Mouse (Mus musculus) intestine, embryonic 16.5 days (tissue): ENCODE measurements around the gene Acvr1b. TPM values are rescaled to one million over a fixed set of nuclear protein-coding genes. Genes with fewer than 3 reads are reported as not detected.

Experiments
- ATAC-seq: fragments of 200-750 bp; cut with Nextera tagmentation; 2 replicates; pipeline ENCODE4 v1.8.0; 2017; ENCODE audit warnings: moderate TSS enrichment, moderate library complexity
- H3K27ac ChIP-seq: fragments of 300-500 bp; sonication (generic); 2 replicates; pipeline ENCODE4 v1.5.1; 2014; ENCODE audit warnings: mild to moderate bottlenecking, low read length
- H3K27me3 ChIP-seq: fragments of 300-500 bp; sonication (generic); replicated peaks from 2 replicates; pipeline ENCODE4 v1.6.1; 2014; ENCODE audit warnings: low read length, control low read depth, mixed read lengths; ENCODE audit not compliant: control insufficient read depth, insufficient read depth
- H3K36me3 ChIP-seq: fragments of 300-500 bp; sonication (generic); 2 replicates; pipeline ENCODE4 v1.6.1; 2014; ENCODE audit warnings: low read length, control low read depth; ENCODE audit not compliant: control insufficient read depth, insufficient read depth
- H3K4me1 ChIP-seq: fragments of 300-500 bp; sonication (generic); 2 replicates; pipeline ENCODE4 v1.6.1; 2014; ENCODE audit warnings: low read length, control low read depth, mixed read lengths; ENCODE audit not compliant: control insufficient read depth, insufficient read depth
- H3K4me2 ChIP-seq: fragments of 300-500 bp; sonication (generic); 2 replicates; pipeline ENCODE4 v1.6.1; 2014; ENCODE audit warnings: low read depth, low read length, control low read depth
- H3K4me3 ChIP-seq: fragments of 300-500 bp; sonication (generic); 2 replicates; pipeline ENCODE4 v1.5.1; 2014; ENCODE audit warnings: mild to moderate bottlenecking, low read length
- H3K9ac ChIP-seq: fragments of 300-500 bp; sonication (generic); 2 replicates; pipeline ENCODE4 v1.6.1; 2014; ENCODE audit warnings: low read depth, low read length
- H3K9me3 ChIP-seq: fragments of 300-500 bp; sonication (generic); 2 replicates; pipeline ENCODE4 v1.6.1; 2016; ENCODE audit warnings: low read length, control low read depth; ENCODE audit not compliant: control insufficient read depth
- WGBS: fragments of 180-500 bp; shearing (Covaris S2); extraction: QIAGEN DNeasy Blood & Tissue Kit; methylation state at CpG from one replicate; pipeline ENCODE4 v1.1.7; 2014; 5-methylcytosine and 5-hydroxymethylcytosine counted together
- polyA plus RNA-seq: library from polyadenylated mRNA; unstranded; fragments of >200 nt; fragmentation: Nextera tagmentation; extraction: Ambion mirVana; gene quantifications from 2 replicates; pipeline ENCODE4 v1.2.1, GENCODE M21; 2015

The Acvr1b gene
- polyA plus RNA-seq, 1 experiment from 2014 or later = 10.4 TPM

DNA sequence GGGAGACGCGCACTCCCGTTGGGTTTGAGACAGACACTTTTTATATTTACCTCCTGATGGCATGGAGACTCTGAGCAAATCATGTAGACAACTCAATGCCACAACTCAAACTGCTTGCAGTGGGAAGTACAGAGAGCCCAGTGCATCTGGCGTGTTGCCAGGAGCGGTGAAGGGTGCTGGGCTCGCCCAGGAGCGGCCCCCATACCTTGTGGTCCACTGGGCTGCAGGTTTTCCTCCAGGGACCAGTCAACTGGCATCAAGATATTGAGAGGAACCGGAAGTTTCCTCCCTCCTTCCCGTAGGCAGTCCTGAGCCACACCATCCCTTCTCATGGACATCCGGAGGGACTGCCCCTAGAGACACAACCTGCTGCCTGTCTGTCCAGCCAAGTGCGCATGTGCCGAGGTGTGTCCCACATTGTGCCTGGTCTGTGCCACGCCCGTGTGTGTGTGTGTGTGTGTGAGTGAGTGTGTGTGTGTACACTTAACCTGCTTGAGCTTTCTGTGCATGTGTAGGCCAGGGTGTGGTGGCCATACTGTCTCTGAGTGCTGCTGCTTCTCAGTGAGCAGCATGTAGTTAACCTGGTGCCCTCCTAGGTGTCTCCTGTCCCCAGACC, 37.2 kb downstream of the Acvr1b start:
- 0 out of 2 replicates have a peak, but pooled peaks have one; percentile 9 for ATAC-seq
- 83% methylated on average over 14 of the region's 14 CpGs for WGBS

DNA sequence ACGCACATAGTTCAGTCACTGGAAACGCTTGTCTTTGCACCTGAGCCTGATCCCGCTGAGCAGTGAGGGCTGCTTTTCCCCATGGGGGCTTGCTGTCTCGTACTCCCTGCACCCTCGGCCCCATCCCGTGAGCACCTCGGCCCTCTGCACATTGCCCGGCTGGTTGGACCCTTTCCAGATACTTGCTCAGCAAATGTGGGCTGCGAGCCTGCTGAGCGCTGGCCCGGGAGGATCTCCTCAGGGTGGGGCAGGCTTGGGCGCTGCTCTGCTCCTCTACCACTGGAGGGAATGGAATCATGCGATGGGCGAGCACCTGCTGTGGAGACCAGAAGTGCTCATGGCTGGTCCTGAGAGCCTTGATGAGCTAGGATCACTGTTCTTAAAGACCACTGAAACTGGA, 38.6 kb downstream of the Acvr1b start:
- Histone ChIP-seq H3K9me3 (no peaks in the 10 kb centered on the region), H3K4me1 (no peaks in the 10 kb centered on the region), H3K4me2 (no peak overlapping the region), H3K4me3 (no peak overlapping the region), H3K27me3 (no peaks in the 10 kb centered on the region), H3K36me3 (peaks cover 14% of the 10 kb centered on the region; the same call in 1 of the 2 replicates), H3K9ac (no peak overlapping the region), H3K27ac (no peak overlapping the region)
- 72% methylated on average over 14 of the region's 14 CpGs for WGBS
- 0 out of 2 replicates have a peak, but pooled peaks have one; percentile 17 for ATAC-seq

More for the DNA sequence above, 37.2 kb downstream of the Acvr1b start:
- no peak overlapping the region for H3K9ac ChIP-seq
- H3K4me1 ChIP-seq = no peaks in the 10 kb centered on the region
- H3K36me3 ChIP-seq = peaks cover 14% of the 10 kb centered on the region; the same call in 1 of the 2 replicates
- no peaks in the 10 kb centered on the region for H3K9me3 ChIP-seq
- H3K4me3 ChIP-seq = no peak overlapping the region
- no peak overlapping the region for H3K27ac ChIP-seq
- no peak overlapping the region for H3K4me2 ChIP-seq
- no peaks in the 10 kb centered on the region for H3K27me3 ChIP-seq

GRCm38 (mm10) chr15:101215136-101215535, 41.3 kb downstream of the Acvr1b start:
- Histone ChIP-seq H3K27ac (no peak overlapping the region), H3K9me3 (no peaks in the 10 kb centered on the region), H3K4me3 (no peak overlapping the region), H3K36me3 (peaks cover 14% of the 10 kb centered on the region; the same call in 1 of the 2 replicates), H3K27me3 (no peaks in the 10 kb centered on the region), H3K4me2 (no peak overlapping the region), H3K9ac (no peak overlapping the region), H3K4me1 (no peaks in the 10 kb centered on the region)
- 58% methylated on average over 2 of the region's 2 CpGs for WGBS
- ATAC-seq = no peak

DNA sequence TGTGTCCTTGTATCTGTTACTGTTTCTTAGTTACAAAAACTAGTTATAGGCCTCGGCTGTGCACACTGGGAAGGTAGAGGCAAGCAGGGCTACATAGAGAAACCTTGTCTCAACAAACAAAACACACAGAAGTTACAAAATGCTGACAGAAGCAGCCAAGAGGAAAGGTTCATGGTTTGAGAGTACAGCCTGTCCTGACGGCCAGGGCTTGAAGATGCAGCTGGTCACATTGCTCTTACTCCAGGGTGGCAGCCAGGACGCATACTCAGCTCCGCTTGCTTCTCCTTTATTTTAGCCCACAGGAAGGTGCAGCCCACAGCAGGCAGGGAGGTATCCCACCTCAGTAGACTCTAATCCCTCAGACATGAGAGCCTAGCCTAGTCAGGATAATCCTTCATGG, 42.2 kb downstream of the Acvr1b start:
- no peak overlapping the region for H3K4me2 ChIP-seq
- no peak overlapping the region for H3K27ac ChIP-seq
- no peak overlapping the region for H3K4me3 ChIP-seq
- H3K4me1 ChIP-seq = peaks cover 6% of the 10 kb centered on the region
- 82% methylated on average over 4 of the region's 4 CpGs for WGBS
- no peak for ATAC-seq
- no peak overlapping the region for H3K9ac ChIP-seq
- peaks cover 7% of the 10 kb centered on the region; the same call in 1 of the 2 replicates for H3K36me3 ChIP-seq
- H3K9me3 ChIP-seq = no peaks in the 10 kb centered on the region
- H3K27me3 ChIP-seq = no peaks in the 10 kb centered on the region

GRCm38 (mm10) chr15:101220905-101221297, 47.0 kb downstream of the Acvr1b start:
- no peaks in the 10 kb centered on the region for H3K36me3 ChIP-seq
- 16% methylated on average over 8 of the region's 8 CpGs for WGBS
- no peak for ATAC-seq
- no peaks in the 10 kb centered on the region for H3K9me3 ChIP-seq
- no peaks in the 10 kb centered on the region for H3K27me3 ChIP-seq
- H3K4me2 ChIP-seq = no peak overlapping the region
- H3K4me3 ChIP-seq = no peak overlapping the region
- H3K27ac ChIP-seq = 0 out of 2 replicates have a peak overlapping the region, but pooled peaks have one; percentile 38
- H3K9ac ChIP-seq = no peak overlapping the region
- peaks cover 31% of the 10 kb centered on the region for H3K4me1 ChIP-seq

DNA sequence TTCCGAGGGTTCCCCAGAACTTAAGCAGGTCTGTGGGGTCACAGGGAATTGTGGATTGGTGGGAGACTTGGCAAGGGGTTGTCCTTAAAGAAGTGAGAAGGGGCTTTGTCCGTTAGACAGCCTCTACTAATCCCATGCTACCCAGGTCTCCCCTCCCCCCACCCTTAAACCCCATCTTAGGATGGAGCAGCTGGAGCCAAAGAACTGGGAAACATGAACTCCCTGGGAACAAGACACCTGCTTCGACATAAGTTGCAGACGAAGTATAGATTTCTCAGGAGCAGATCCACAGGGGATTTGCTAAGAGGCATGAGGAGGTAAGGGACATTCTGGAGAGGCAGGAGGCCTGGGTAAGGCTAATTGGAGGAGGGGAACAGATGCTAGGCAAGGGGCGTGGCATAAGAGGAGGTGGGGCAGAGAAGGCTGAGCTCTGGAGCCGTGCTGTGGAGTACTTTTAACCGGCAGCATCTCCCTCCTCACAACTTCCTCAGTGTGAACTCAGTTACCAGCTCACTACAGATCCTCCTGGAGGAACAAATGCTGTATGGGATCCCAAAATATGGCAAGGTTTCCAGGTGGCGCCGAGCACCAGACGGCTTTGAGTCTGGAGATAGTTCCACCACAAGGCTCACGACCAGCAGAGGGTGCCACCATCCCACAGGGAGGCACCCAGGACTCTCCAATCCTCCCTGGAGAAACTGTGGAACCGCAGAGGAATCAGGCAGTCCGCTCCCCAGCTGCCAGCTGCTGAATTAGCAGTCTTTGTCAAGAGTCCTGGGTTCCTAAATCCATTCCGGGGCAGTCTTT, 47.6 kb downstream of the Acvr1b start:
- Histone ChIP-seq H3K4me3 (peak overlapping the region; percentile 34), H3K9ac (peak overlapping the region; percentile 43; the same call in 1 of the 2 replicates), H3K4me1 (peaks cover 31% of the 10 kb centered on the region), H3K27me3 (no peaks in the 10 kb centered on the region), H3K27ac (peak overlapping the region; percentile 30), H3K9me3 (no peaks in the 10 kb centered on the region), H3K4me2 (peak overlapping the region; percentile 52), H3K36me3 (no peaks in the 10 kb centered on the region)
- ATAC-seq = peak; percentile 73
- WGBS = 5% methylated on average over 14 of the region's 14 CpGs

DNA sequence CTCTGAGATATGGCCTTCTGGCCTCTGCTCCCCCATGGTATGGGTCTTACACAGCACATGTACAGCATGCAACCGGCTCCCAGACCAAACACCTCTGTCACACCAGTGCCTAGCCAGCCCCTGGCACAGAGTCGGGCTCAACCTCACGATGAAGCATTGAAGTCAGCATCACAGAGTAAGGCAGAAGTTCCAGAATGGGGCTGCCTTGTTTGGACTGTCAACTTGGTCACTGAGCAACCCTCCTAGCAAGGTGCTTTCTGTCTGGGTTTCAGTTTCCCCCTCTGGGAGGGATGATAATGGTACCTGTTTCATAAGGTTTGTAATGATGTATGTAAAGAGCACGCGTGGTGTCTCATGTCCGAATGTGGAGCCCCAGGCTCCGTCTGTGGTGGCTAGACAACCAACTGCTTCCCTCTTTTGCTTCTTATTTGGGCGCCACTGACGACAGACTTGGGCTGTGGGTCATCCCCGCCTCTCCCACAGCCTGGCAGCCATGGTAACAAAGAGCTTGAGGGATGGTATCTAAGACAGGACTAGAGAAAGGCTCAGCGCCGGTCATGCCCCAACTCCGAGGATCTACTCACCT, 49.1 kb downstream of the Acvr1b start:
- no peaks in the 10 kb centered on the region for H3K36me3 ChIP-seq
- H3K9me3 ChIP-seq = no peaks in the 10 kb centered on the region
- no peak for ATAC-seq
- H3K4me1 ChIP-seq = peaks cover 39% of the 10 kb centered on the region
- no peaks in the 10 kb centered on the region for H3K27me3 ChIP-seq
- 54% methylated on average over 13 of the region's 13 CpGs for WGBS
- no peak overlapping the region for H3K4me2 ChIP-seq
- no peak overlapping the region for H3K9ac ChIP-seq
- H3K27ac ChIP-seq = no peak overlapping the region
- H3K4me3 ChIP-seq = no peak overlapping the region

DNA sequence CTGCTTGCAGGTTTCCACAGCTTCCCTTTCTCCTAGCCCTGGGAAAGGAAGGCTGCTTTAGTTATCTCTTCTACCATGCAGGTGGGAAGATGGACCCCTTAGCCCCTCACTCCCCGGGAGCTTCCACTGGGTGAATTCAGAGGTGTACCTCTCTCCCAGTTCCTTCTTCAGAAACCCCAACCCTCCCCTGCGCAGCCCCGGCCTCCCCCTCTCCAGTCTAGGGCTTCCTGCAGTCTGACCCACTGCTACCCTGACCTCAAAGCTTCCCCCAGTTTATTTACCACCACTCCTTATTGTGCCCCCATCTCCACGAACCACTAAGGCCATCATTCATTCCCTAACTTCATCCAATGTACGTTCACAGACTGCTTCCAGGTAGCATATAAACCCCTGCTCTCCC, 49.7 kb downstream of the Acvr1b start:
- H3K9me3 ChIP-seq = no peaks in the 10 kb centered on the region
- H3K27me3 ChIP-seq = no peaks in the 10 kb centered on the region
- peak overlapping the region; percentile 92 for H3K4me2 ChIP-seq
- peak overlapping the region; percentile 81 for H3K4me3 ChIP-seq
- 14% methylated on average over 5 of the region's 5 CpGs for WGBS
- no peaks in the 10 kb centered on the region for H3K36me3 ChIP-seq
- H3K4me1 ChIP-seq = peaks cover 44% of the 10 kb centered on the region
- H3K27ac ChIP-seq = 0 out of 2 replicates have a peak overlapping the region, but pooled peaks have one; percentile 11
- ATAC-seq = no peak
- peak overlapping the region; percentile 85; the same call in 1 of the 2 replicates for H3K9ac ChIP-seq
